Mouse (Mus musculus): Measurements from ENCODE around the gene Slc36a2. TPM values are rescaled to one million over a fixed set of nuclear protein-coding genes. Genes with fewer than 3 reads are reported as not detected.
A peak's percentile ranks its signal among the peaks of the same experiment; 100 is the strongest.

Slc36a2 gene
- polyA plus RNA-seq, 1 experiment = 0.85 TPM

GRCm38 (mm10) chr11:55209626-55210353 is 24.9 kb upstream of the Slc36a2 start:
- TF ChIP-seq POLR2A (IDR thresholded peaks at IDR 0.05; ENCODE audit: borderline replicate concordance, extremely low read depth, insufficient read depth, insufficient read length, poor library complexity, severe bottlenecking) = no peak
- DNase-seq (ENCODE audit: low read depth) = no peak

- DNase-seq (ENCODE audit: low read depth) = no peak
- TF ChIP-seq CTCF (IDR thresholded peaks at IDR 0.05; ENCODE audit: borderline replicate concordance, extremely low read depth, insufficient read depth, insufficient read length) (no peak), POLR2A (IDR thresholded peaks at IDR 0.05; ENCODE audit: borderline replicate concordance, extremely low read depth, insufficient read depth, insufficient read length, poor library complexity, severe bottlenecking) (no peak)
These were observed 24.2 kb upstream of the Slc36a2 start for GRCm38 (mm10) chr11:55209032-55209431.

GRCm38 (mm10) chr11:55208001-55208690 is 23.3 kb upstream of the Slc36a2 start:
- DNase-seq (ENCODE audit: low read depth) = no peak
- TF ChIP-seq POLR2A (IDR thresholded peaks at IDR 0.05; ENCODE audit: borderline replicate concordance, extremely low read depth, insufficient read depth, insufficient read length, poor library complexity, severe bottlenecking) (no peak), CTCF (IDR thresholded peaks at IDR 0.05; ENCODE audit: borderline replicate concordance, extremely low read depth, insufficient read depth, insufficient read length) (no peak)

DNA sequence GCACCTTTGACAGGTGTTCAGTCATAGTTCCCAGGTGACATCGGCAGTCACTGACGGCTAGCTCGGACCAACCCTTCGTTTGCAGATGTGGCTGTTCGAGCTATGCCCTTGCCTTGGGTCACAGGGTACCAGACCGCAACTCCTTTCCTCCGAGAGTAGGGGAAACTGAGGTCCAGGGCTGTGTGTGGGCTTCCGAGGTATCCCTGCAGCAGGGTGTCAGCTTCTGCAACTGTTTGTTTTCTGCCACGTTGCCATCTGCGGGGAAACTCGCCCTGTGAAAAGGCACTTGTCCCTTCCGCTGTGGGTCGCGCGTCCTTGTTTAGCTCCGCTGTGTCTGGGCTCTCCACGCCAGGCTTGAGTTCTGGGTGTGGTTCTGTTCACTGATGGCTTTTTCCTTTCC is 19.7 kb upstream of the Slc36a2 start:
- TF ChIP-seq CTCF (IDR thresholded peaks at IDR 0.05; ENCODE audit: borderline replicate concordance, extremely low read depth, insufficient read depth, insufficient read length) = no peak
- TF ChIP-seq POLR2A (IDR thresholded peaks at IDR 0.05; ENCODE audit: borderline replicate concordance, extremely low read depth, insufficient read depth, insufficient read length, poor library complexity, severe bottlenecking) = no peak
- peak; percentile 35 for DNase-seq (ENCODE audit: low read depth)

DNA sequence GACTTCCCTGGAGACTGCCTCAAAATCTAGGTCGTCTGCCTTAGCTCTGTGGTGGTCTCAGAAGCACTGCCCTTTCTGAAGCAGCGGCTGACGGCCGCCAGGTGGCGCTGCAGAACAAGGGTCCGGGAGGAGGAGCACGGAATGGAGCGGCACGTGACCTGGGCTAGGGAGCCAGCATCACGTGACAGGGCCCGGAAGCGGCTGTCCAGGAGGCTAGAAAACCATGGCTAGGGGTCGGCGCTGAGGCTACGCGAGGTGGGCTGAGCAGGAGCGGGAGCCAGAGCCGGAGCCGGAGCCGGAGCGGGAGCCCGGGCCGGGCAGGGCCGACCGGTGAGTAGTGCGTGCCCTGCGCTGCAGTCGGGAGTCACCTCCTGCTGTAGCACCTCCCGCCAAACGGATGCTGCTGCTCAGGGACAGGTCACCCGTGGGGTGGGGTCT is 19.3 kb upstream of the Slc36a2 start, which contains the start of gene Slc36a1:
TSS of gene Slc36a1 (plus strand) at position 192 of the 438 bp plus-strand sequence.
- peak; percentile 98 for DNase-seq (ENCODE audit: low read depth)
- TF ChIP-seq POLR2A (IDR thresholded peaks at IDR 0.05; ENCODE audit: borderline replicate concordance, extremely low read depth, insufficient read depth, insufficient read length, poor library complexity, severe bottlenecking) (peak; percentile 18; the same call in 1 of the 2 replicates), CTCF (IDR thresholded peaks at IDR 0.05; ENCODE audit: borderline replicate concordance, extremely low read depth, insufficient read depth, insufficient read length) (peak; percentile 97)

GRCm38 (mm10) chr11:55197740-55198510 is 13.0 kb upstream of the Slc36a2 start:
- DNase-seq (ENCODE audit: low read depth) = no peak
- TF ChIP-seq POLR2A (IDR thresholded peaks at IDR 0.05; ENCODE audit: borderline replicate concordance, extremely low read depth, insufficient read depth, insufficient read length, poor library complexity, severe bottlenecking) (no peak), CTCF (IDR thresholded peaks at IDR 0.05; ENCODE audit: borderline replicate concordance, extremely low read depth, insufficient read depth, insufficient read length) (no peak)

DNA sequence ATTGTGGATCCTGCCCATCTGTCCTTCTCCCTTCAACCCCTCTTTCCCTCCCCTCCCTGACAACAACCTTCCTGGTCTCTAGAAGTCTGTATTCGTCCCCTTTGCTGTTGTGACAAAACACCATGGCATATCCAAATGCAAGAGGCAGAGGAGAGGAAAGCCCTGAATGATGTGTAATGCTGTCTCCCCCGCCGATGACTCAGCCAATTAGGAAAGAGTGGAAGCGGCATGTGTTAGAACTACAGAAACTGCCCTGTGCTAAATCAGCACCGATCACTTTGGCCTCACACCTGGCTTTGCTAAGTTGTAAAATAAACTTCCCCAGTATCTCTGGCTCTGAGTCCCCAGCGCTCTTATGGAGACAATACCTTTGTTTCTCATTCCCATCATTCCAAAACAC is 12.2 kb upstream of the Slc36a2 start:
- TF ChIP-seq CTCF (IDR thresholded peaks at IDR 0.05; ENCODE audit: borderline replicate concordance, extremely low read depth, insufficient read depth, insufficient read length) (no peak), POLR2A (IDR thresholded peaks at IDR 0.05; ENCODE audit: borderline replicate concordance, extremely low read depth, insufficient read depth, insufficient read length, poor library complexity, severe bottlenecking) (no peak)
- DNase-seq (ENCODE audit: low read depth) = no peak

DNA sequence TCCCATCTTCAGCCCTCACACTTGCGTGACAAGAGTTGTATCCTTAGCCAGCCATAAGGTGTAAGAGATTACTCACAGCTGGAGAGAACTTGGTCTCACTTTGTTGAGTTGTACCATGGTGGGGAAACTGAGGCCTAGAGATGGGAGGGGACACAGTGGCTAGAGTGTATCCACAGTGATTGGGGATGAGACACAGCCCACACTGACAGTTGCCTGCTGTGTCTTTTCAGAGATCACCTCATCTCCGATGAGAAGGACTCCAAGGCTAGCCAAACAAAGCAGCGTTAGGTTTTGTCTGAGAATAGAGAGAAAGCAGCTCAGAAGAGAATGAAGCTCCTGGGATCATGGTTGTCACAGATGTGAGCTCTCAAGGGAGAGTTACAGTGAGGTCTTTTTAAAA is 5.3 kb upstream of the Slc36a2 start:
- TF ChIP-seq POLR2A (IDR thresholded peaks at IDR 0.05; ENCODE audit: borderline replicate concordance, extremely low read depth, insufficient read depth, insufficient read length, poor library complexity, severe bottlenecking) (no peak), CTCF (IDR thresholded peaks at IDR 0.05; ENCODE audit: borderline replicate concordance, extremely low read depth, insufficient read depth, insufficient read length) (no peak)
- no peak for DNase-seq (ENCODE audit: low read depth)

DNA sequence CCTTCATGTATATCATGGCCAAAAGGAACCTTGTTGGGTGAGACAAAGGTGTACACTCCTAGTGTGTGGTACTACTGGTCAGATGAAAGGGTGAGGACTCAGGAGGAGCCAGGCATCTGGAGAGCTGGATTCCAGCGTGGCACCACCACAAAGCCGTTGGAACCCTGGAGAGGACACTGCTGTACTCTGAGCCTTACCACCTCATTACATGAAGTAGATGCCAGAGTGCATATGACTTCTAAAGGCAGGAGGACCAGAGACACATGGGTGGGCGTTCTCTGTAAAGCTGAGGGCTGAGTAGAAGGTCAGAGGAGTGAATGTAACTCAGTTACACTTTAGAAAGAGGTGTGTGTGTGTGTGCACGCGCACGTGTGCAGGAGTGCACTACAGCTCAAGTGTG is 2.9 kb upstream of the Slc36a2 start:
- no peak for TF ChIP-seq CTCF (IDR thresholded peaks at IDR 0.05; ENCODE audit: borderline replicate concordance, extremely low read depth, insufficient read depth, insufficient read length)
- no peak for TF ChIP-seq POLR2A (IDR thresholded peaks at IDR 0.05; ENCODE audit: borderline replicate concordance, extremely low read depth, insufficient read depth, insufficient read length, poor library complexity, severe bottlenecking)
- no peak for DNase-seq (ENCODE audit: low read depth)

- TF ChIP-seq POLR2A (IDR thresholded peaks at IDR 0.05; ENCODE audit: borderline replicate concordance, extremely low read depth, insufficient read depth, insufficient read length, poor library complexity, severe bottlenecking) = no peak
- no peak for TF ChIP-seq CTCF (IDR thresholded peaks at IDR 0.05; ENCODE audit: borderline replicate concordance, extremely low read depth, insufficient read depth, insufficient read length)
- no peak for DNase-seq (ENCODE audit: low read depth)
These were observed 2.4 kb upstream of the Slc36a2 start for GRCm38 (mm10) chr11:55187292-55187691.

DNA sequence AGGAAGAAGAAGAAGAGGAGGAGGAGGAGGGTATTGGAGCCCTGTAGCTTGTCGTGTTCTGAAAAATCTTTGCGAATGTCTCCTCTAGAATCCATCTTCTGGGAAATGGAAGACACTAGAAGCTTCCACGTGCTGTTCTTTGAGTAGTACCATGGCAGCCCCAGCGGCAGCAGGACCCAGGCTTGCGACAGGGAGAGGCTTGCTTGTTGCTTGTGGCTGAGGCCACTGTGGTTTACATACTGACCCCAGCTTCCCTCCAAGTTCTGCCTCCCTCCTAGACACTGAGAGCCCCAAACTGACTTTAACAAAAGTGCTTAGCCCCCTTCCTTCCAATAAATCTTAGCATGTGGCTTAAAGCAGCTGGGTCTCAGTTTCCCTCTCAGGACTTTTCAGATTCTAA is 631 bp downstream of the Slc36a2 start:
- TF ChIP-seq POLR2A (IDR thresholded peaks at IDR 0.05; ENCODE audit: borderline replicate concordance, extremely low read depth, insufficient read depth, insufficient read length, poor library complexity, severe bottlenecking) (no peak), CTCF (IDR thresholded peaks at IDR 0.05; ENCODE audit: borderline replicate concordance, extremely low read depth, insufficient read depth, insufficient read length) (no peak)
- DNase-seq (ENCODE audit: low read depth) = no peak
